Mouse (Mus musculus) kidney, adult 2 months (tissue): Measurements from ENCODE around the gene Spaar. TPM values are rescaled to one million over a fixed set of nuclear protein-coding genes. Genes with fewer than 3 reads are reported as not detected.

ENCODE experiments used
- DNase-seq: peaks from one replicate; pipeline ENCODE4 v3.0.0; 2021
- H3K27ac ChIP-seq: fragments of 200-500 bp; 2 replicates; pipeline ENCODE4 v1.5.1; 2012; ENCODE audit warnings: low read depth, low read length, control low read depth, inconsistent platforms; ENCODE audit not compliant: insufficient read depth
- H3K27me3 ChIP-seq: fragments of 200-500 bp; replicated peaks from 2 replicates; pipeline ENCODE4 v1.6.1; 2012; ENCODE audit warnings: mild to moderate bottlenecking, moderate library complexity, low read length, inconsistent platforms; ENCODE audit not compliant: control insufficient read depth, insufficient read depth
- H3K36me3 ChIP-seq: fragments of 200-500 bp; 2 replicates; pipeline ENCODE4 v1.6.1; 2012; ENCODE audit warnings: mild to moderate bottlenecking, moderate library complexity, low read length, inconsistent platforms; ENCODE audit not compliant: control insufficient read depth, insufficient read depth
- H3K4me1 ChIP-seq: fragments of 200-500 bp; 2 replicates; pipeline ENCODE4 v1.6.1; 2011; ENCODE audit warnings: low read length; ENCODE audit not compliant: control insufficient read depth, insufficient read depth
- H3K4me3 ChIP-seq: fragments of 200-500 bp; 2 replicates; pipeline ENCODE4 v1.5.1; 2011; ENCODE audit warnings: mild to moderate bottlenecking, low read depth, low read length, control low read depth; ENCODE audit not compliant: insufficient read depth
- CTCF ChIP-seq: fragments of 200-500 bp; conservative IDR thresholded peaks from 2 replicates; pipeline ENCODE4 v1.5.1; 2011; ENCODE audit warnings: low read depth, mild to moderate bottlenecking, control low read depth, low read length, moderate library complexity, mixed read lengths; ENCODE audit not compliant: insufficient read depth, insufficient read length
- POLR2A ChIP-seq: fragments of 200-500 bp; IDR thresholded peaks from one replicate; pipeline ENCODE4 v1.6.1; 2011; ENCODE audit warnings: low read depth, low read length, control low read depth
- WGBS: fragments of 180-500 bp; shearing (Covaris S2); methylation state at CpG from one replicate; pipeline ENCODE4 v1.1.7; 2018; 5-methylcytosine and 5-hydroxymethylcytosine counted together
- polyA plus RNA-seq: library from polyadenylated mRNA; depleted of rRNA; stranded (reverse); fragments of >200 nt; gene quantifications from 2 replicates; pipeline ENCODE4 v1.2.3, GENCODE M21; 2012

The Spaar gene
- polyA plus RNA-seq, 1 experiment, result 2.4 TPM

GRCm38 (mm10) chr4:43722191-43722590 lies 7.6 kb upstream of the Spaar start:
- no peak overlapping the region for H3K27ac ChIP-seq
- H3K4me3 ChIP-seq, result no peak overlapping the region
- H3K27me3 ChIP-seq, result no peaks in the 10 kb centered on the region
- H3K36me3 ChIP-seq, result no peaks in the 10 kb centered on the region
- H3K4me1 ChIP-seq, result no peaks in the 10 kb centered on the region
- 91% methylated on average over 4 of the region's 4 CpGs for WGBS
- TF ChIP-seq CTCF (no peak), POLR2A (no peak)
- no peak for DNase-seq

- WGBS, result 26% methylated on average over 1 of the region's 1 CpGs
- H3K27ac ChIP-seq, result no peak overlapping the region
- peak; percentile 60 for DNase-seq
- H3K4me3 ChIP-seq, result no peak overlapping the region
- TF ChIP-seq POLR2A (no peak), CTCF (0 out of 2 replicates have a peak, but pooled peaks have one; percentile 11)
- no peaks in the 10 kb centered on the region for H3K27me3 ChIP-seq
- H3K4me1 ChIP-seq, result peaks cover 3% of the 10 kb centered on the region
- no peaks in the 10 kb centered on the region for H3K36me3 ChIP-seq
Measured at GRCm38 (mm10) chr4:43724764-43725163, 5.1 kb upstream of the Spaar start.

GRCm38 (mm10) chr4:43726228-43726993 lies 3.4 kb upstream of the Spaar start:
- DNase-seq, result peak; percentile 62
- TF ChIP-seq POLR2A (no peak), CTCF (no peak)
- no peaks in the 10 kb centered on the region for H3K36me3 ChIP-seq
- H3K27ac ChIP-seq, result peak overlapping the region; percentile 65
- peaks cover 3% of the 10 kb centered on the region for H3K4me1 ChIP-seq
- 62% methylated on average over 12 of the region's 12 CpGs for WGBS
- H3K4me3 ChIP-seq, result no peak overlapping the region
- H3K27me3 ChIP-seq, result no peaks in the 10 kb centered on the region

GRCm38 (mm10) chr4:43726995-43727394 lies 2.8 kb upstream of the Spaar start, which contains the start of gene Hrct1:
Hrct1 (plus strand) TSS chr4:43727188.
- Histone ChIP-seq H3K27me3 (no peaks in the 10 kb centered on the region), H3K27ac (peak within 1 kb of the TSS; percentile 97), H3K4me3 (no peak within 1 kb of the TSS), H3K36me3 (no peaks in the 10 kb centered on the region), H3K4me1 (peaks cover 3% of the 10 kb centered on the region)
- peak; percentile 93 for DNase-seq
- WGBS, result 22% methylated on average over 3 of the region's 3 CpGs
- TF ChIP-seq CTCF, result no peak
- TF ChIP-seq POLR2A, result peak; percentile 60

GRCm38 (mm10) chr4:43727718-43728575 lies 1.9 kb upstream of the Spaar start:
- WGBS, result 68% methylated on average over 7 of the region's 7 CpGs
- peak overlapping the region; percentile 97 for H3K27ac ChIP-seq
- no peak overlapping the region for H3K4me3 ChIP-seq
- TF ChIP-seq POLR2A (no peak), CTCF (no peak)
- DNase-seq, result peak; percentile 1
- no peaks in the 10 kb centered on the region for H3K27me3 ChIP-seq
- no peaks in the 10 kb centered on the region for H3K36me3 ChIP-seq
- H3K4me1 ChIP-seq, result peaks cover 3% of the 10 kb centered on the region

GRCm38 (mm10) chr4:43728576-43728954 lies 1.3 kb upstream of the Spaar start:
- Histone ChIP-seq H3K27ac (peak overlapping the region; percentile 97), H3K4me1 (peaks cover 3% of the 10 kb centered on the region), H3K4me3 (no peak overlapping the region), H3K27me3 (no peaks in the 10 kb centered on the region), H3K36me3 (no peaks in the 10 kb centered on the region)
- TF ChIP-seq POLR2A (peak; percentile 36), CTCF (no peak)
- 21% methylated on average over 5 of the region's 5 CpGs for WGBS
- peak; percentile 87 for DNase-seq

- Histone ChIP-seq H3K27ac (peak overlapping the region; percentile 97), H3K4me1 (peaks cover 3% of the 10 kb centered on the region), H3K27me3 (no peaks in the 10 kb centered on the region), H3K4me3 (no peak overlapping the region), H3K36me3 (no peaks in the 10 kb centered on the region)
- no peak for TF ChIP-seq POLR2A
- DNase-seq, result no peak
- 61% methylated on average over 3 of the region's 3 CpGs for WGBS
Measured at GRCm38 (mm10) chr4:43729126-43729525, 708 bp upstream of the Spaar start.
